Mouse (Mus musculus) forebrain, embryonic 14.5 days (tissue): Measurements from ENCODE around the gene Fgfr2. TPM values are rescaled to one million over a fixed set of nuclear protein-coding genes. Genes with fewer than 3 reads are reported as not detected.
A peak's percentile ranks its signal among the peaks of the same experiment; 100 is the strongest.

ENCODE experiments used
- ATAC-seq: fragments of 200-750 bp; cut with Nextera tagmentation; 2 replicates; pipeline ENCODE4 v1.8.0; 2017; ENCODE audit warnings: mild to moderate bottlenecking, moderate library complexity
- DNase-seq: peaks from one replicate; pipeline ENCODE4 v3.0.0-alpha.2; 2015; ENCODE audit warnings: low spot score
- H3K27ac ChIP-seq: fragments of 300-500 bp; sonication (generic); 2 replicates; pipeline ENCODE4 v1.5.1; 2014; ENCODE audit warnings: low read depth, mild to moderate bottlenecking, control low read depth, low read length, moderate library complexity
- H3K27me3 ChIP-seq: fragments of 300-500 bp; sonication (generic); replicated peaks from 2 replicates; pipeline ENCODE4 v1.6.1; 2014; ENCODE audit warnings: low read length, control low read depth, mixed read lengths; ENCODE audit not compliant: control insufficient read depth, insufficient read depth
- H3K36me3 ChIP-seq: fragments of 300-500 bp; sonication (generic); 2 replicates; pipeline ENCODE4 v1.6.1; 2014; ENCODE audit warnings: low read length, control low read depth; ENCODE audit not compliant: control insufficient read depth, insufficient read depth
- H3K4me1 ChIP-seq: fragments of 300-500 bp; sonication (generic); 2 replicates; pipeline ENCODE4 v1.6.1; 2014; ENCODE audit warnings: antibody characterized with exemption, low read length, control low read depth; ENCODE audit not compliant: control insufficient read depth, insufficient read depth
- H3K4me2 ChIP-seq: fragments of 300-500 bp; sonication (generic); 2 replicates; pipeline ENCODE4 v1.6.1; 2014; ENCODE audit warnings: mild to moderate bottlenecking, control low read depth, low read length
- H3K4me3 ChIP-seq: fragments of 300-500 bp; sonication (generic); 2 replicates; pipeline ENCODE4 v1.5.1; 2014; ENCODE audit warnings: low read depth, low read length, control low read depth
- H3K9ac ChIP-seq: fragments of 300-500 bp; sonication (generic); 2 replicates; pipeline ENCODE4 v1.6.1; 2014; ENCODE audit warnings: mild to moderate bottlenecking, low read length, control low read depth, moderate library complexity
- H3K9me3 ChIP-seq: fragments of 300-500 bp; sonication (generic); replicated peaks from 2 replicates; pipeline ENCODE4 v1.6.1; 2016; ENCODE audit warnings: low read length, control low read depth, mixed read lengths; ENCODE audit not compliant: control insufficient read depth
- WGBS: fragments of 180-500 bp; shearing (Covaris S2); extraction: QIAGEN DNeasy Blood & Tissue Kit; methylation state at CpG from one replicate; pipeline ENCODE4 v1.1.7; 2014; 5-methylcytosine and 5-hydroxymethylcytosine counted together
- polyA plus RNA-seq: library from polyadenylated mRNA; unstranded; fragments of >200 nt; fragmentation: Nextera tagmentation; extraction: Ambion mirVana; gene quantifications from 2 replicates; pipeline ENCODE4 v1.2.1, GENCODE M21; 2014

Fgfr2 gene
- polyA plus RNA-seq, 1 experiment from 2014 or later = 35.9 TPM

DNA sequence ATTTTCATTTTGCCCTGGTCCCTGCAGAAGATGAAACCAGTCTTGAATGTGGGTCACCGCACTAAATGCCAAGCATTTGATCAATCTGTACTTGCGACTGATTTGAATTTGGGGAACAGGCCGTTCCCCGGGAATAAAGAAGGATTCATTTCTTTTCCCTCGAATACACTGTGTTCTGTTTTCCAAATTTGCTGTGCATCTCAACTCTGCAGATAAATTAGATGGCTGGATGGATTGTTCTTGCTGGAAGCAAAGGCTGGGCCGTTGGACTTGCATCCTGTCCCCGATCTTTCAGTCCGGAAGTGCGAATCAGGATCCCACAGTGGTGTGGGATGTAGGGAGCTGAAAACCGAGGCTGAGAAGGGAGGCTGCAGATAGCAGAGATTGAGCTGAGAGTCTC lies 2169.8 kb downstream of the Fgfr2 start:
- Histone ChIP-seq H3K36me3 (no peaks in the 10 kb centered on the region), H3K27me3 (no peaks in the 10 kb centered on the region), H3K9me3 (no peaks in the 10 kb centered on the region), H3K4me3 (no peak overlapping the region), H3K4me2 (no peak overlapping the region), H3K9ac (no peak overlapping the region), H3K4me1 (no peaks in the 10 kb centered on the region), H3K27ac (no peak overlapping the region)
- WGBS = 90% methylated on average over 10 of the region's 10 CpGs
- DNase-seq (no peak), ATAC-seq (no peak)

DNA sequence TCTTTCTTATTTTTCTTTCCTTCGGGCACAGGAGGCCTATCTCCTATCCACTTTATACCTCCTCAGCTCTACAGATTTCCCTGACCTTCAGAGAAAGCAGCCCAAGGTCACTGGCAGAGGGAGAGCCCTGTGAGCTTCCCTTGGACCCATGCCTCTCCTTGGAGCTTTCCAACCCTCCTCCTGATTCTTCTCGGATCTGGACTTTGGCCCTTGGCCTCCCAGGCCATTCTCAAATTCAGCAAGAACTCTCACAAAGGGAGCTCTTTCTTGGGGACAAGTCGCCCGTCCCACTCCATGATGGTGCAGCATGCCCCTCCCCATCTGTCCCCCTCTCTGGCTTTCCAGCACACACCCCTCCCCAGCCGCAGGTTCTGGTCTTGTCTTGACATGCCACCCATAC lies 2172.1 kb downstream of the Fgfr2 start:
- ATAC-seq = no peak
- no peak for DNase-seq

DNA sequence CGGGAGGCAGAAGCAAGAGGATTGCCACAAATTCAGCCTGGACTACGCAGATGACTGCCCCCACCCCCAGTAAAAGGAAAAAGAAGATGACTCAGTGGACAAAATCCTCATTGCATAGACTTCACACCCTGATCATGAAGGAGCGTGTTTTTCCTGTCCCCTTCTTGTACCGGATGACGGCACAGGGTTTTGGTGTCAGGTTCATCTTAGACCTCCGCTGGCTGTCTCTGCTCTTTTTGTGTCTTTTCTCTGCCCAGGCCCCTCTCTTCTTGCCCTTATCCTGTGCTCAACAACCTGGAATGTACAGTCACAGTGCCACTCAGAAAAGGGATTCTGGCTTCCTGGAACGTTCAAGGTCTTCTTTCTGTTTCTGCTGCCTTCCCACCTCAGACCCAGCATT lies 2172.7 kb downstream of the Fgfr2 start:
- ATAC-seq (no peak), DNase-seq (no peak)
- WGBS = 93% methylated on average over 7 of the region's 7 CpGs
- H3K4me1 ChIP-seq = no peaks in the 10 kb centered on the region
- no peak overlapping the region for H3K4me3 ChIP-seq
- no peak overlapping the region for H3K27ac ChIP-seq
- H3K36me3 ChIP-seq = no peaks in the 10 kb centered on the region
- H3K27me3 ChIP-seq = no peaks in the 10 kb centered on the region
- no peak overlapping the region for H3K9ac ChIP-seq
- no peak overlapping the region for H3K4me2 ChIP-seq
- no peaks in the 10 kb centered on the region for H3K9me3 ChIP-seq

More for the DNA sequence above, 2172.1 kb downstream of the Fgfr2 start:
- no peaks in the 10 kb centered on the region for H3K4me1 ChIP-seq
- no peak overlapping the region for H3K9ac ChIP-seq
- H3K36me3 ChIP-seq = no peaks in the 10 kb centered on the region
- H3K27ac ChIP-seq = no peak overlapping the region
- no peak overlapping the region for H3K4me2 ChIP-seq
- no peaks in the 10 kb centered on the region for H3K9me3 ChIP-seq
- H3K4me3 ChIP-seq = no peak overlapping the region
- H3K27me3 ChIP-seq = no peaks in the 10 kb centered on the region
- 89% methylated on average over 5 of the region's 5 CpGs for WGBS

DNA sequence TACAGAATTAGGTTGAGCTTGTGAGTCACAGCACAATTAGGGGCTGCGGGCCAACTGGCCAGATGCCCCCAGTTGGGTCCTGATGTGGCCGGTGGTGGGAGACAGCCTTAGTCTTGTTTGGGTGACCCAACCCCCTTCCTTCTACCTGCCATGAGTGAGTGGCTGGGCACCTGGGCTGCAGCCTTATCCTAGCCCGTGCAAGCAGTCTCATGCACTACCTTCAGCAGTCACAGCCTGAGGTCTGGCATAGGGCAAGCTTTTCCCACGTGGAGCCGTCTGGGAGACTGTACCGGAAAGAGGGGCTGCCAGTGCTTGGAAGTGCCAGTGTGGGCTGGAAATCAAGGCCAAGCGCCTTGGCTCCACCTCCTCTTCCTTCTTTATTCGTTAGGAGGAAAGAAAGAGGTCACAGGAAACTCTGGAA lies 2173.8 kb downstream of the Fgfr2 start:
- H3K9me3 ChIP-seq = no peaks in the 10 kb centered on the region
- no peaks in the 10 kb centered on the region for H3K36me3 ChIP-seq
- H3K4me1 ChIP-seq = no peaks in the 10 kb centered on the region
- no peak overlapping the region for H3K4me3 ChIP-seq
- H3K4me2 ChIP-seq = no peak overlapping the region
- ATAC-seq (no peak), DNase-seq (peak; percentile 54)
- no peak overlapping the region for H3K9ac ChIP-seq
- H3K27ac ChIP-seq = no peak overlapping the region
- no peaks in the 10 kb centered on the region for H3K27me3 ChIP-seq
- WGBS = 41% methylated on average over 8 of the region's 8 CpGs

DNA sequence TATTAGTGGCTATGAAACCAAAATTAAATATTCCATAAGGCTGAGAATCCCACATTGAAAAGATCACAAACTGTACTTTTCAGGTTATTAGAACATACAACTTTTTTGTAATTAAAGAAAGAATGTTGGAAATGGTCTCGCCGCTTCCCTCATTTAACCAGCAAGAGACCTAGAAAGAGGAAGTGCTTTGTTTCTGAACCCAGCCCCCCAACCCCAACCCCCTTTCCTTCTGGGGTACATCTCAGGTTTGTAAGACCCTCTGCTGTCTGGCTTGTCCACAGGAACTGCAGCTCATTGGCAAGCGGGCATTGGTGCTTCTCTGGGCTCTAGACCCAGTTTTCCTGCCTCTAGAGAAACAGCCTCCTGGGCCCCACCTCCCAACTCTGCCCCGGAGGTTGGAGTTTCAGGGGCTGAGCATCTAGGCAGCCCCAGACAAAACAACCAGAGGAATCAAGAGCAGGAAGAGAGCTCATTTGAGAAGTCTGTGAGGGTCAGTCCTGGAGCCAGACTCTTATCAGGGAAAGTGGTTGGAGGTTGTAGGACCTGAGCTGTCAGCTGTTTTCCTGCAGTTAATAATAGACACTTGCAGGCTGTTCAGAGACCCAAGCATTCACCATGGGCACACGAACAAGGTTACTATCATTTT lies 2174.5 kb downstream of the Fgfr2 start:
- Histone ChIP-seq H3K4me3 (no peak overlapping the region), H3K4me2 (no peak overlapping the region), H3K27me3 (no peaks in the 10 kb centered on the region), H3K27ac (no peak overlapping the region), H3K9ac (no peak overlapping the region), H3K9me3 (no peaks in the 10 kb centered on the region), H3K36me3 (no peaks in the 10 kb centered on the region), H3K4me1 (no peaks in the 10 kb centered on the region)
- WGBS = 71% methylated on average over 5 of the region's 5 CpGs
- DNase-seq = no peak
- no peak for ATAC-seq

DNA sequence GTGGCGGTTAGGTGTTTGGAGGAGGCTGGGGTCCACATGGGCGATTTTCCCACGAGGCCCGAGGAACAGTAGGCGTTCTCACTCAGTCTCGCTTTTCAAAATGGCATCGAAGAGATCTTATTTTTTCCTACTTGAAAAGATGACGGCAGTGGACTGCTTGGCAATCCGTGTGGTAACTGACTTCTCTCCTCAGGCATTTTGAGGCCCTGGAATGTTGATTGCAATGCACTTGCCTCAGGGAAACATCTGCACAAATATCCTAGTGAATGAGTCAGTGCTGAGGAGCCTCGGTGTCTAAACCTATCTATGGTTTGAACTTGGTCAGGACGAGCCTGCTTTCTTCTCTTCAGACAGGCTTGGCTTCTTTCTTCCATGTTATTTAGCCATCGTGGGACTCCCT lies 2176.8 kb downstream of the Fgfr2 start:
- Histone ChIP-seq H3K4me3 (no peak overlapping the region), H3K36me3 (no peaks in the 10 kb centered on the region), H3K4me2 (no peak overlapping the region), H3K27ac (no peak overlapping the region), H3K27me3 (no peaks in the 10 kb centered on the region), H3K9ac (no peak overlapping the region), H3K9me3 (no peaks in the 10 kb centered on the region), H3K4me1 (no peaks in the 10 kb centered on the region)
- no peak for ATAC-seq
- WGBS = 91% methylated on average over 12 of the region's 12 CpGs
- DNase-seq = no peak

DNA sequence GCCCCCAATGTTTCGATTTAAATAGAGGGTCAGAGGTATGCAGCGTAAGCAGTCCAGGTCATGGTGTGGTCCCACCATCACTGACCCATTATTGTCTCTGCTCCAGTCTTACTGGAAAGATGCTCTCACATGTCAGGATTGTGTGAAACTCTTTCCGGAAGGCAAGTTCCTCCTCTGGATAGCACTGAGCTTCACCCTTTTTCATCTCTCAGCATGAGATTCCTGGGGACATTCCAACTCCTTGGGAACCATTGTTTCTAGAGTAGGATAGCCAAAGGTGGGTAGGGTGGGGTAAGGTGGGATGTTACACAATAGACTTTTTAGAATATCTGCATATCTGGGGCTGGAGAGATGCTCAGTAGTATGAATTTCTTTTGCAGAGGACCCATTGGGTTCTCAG lies 2177.4 kb downstream of the Fgfr2 start:
- no peaks in the 10 kb centered on the region for H3K9me3 ChIP-seq
- H3K4me3 ChIP-seq = no peak overlapping the region
- no peaks in the 10 kb centered on the region for H3K4me1 ChIP-seq
- no peak overlapping the region for H3K27ac ChIP-seq
- H3K4me2 ChIP-seq = no peak overlapping the region
- no peak overlapping the region for H3K9ac ChIP-seq
- DNase-seq (no peak), ATAC-seq (no peak)
- 94% methylated on average over 3 of the region's 3 CpGs for WGBS
- H3K36me3 ChIP-seq = no peaks in the 10 kb centered on the region
- no peaks in the 10 kb centered on the region for H3K27me3 ChIP-seq

DNA sequence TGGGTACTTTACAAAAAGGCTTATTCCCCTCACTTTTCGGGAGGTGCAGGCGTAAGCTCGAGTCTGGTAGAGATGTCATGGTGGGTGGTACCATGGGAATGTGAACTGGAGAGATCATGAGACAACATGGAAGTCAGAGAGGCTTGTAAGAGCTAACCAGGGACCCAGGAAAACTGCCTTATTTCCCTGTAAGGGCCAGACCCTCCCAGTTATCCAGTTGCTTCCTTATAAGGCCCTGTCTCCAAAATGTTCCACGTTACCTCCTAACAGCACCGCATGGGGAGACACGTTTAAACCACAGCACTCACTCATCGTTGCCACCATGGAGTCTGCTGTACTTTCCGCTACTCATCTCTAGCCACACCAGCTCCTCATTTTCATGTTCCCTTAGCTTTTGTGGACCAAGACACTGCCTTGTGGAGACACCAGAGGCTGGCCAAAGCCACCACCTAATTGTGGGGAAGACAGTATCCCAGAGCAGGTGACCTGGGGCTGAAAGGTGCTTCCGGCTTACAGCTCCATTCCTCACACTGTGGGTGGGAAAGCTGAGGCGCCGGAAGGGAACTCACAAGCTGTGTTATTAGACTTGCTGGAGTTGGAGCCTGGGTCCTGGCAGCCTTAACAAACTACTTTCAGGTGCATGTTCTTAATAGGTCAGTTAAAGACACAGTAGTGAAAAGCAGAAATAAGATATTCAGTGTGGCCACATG lies 2178.2 kb downstream of the Fgfr2 start:
- no peaks in the 10 kb centered on the region for H3K36me3 ChIP-seq
- DNase-seq = no peak
- H3K9ac ChIP-seq = no peak overlapping the region
- H3K4me3 ChIP-seq = no peak overlapping the region
- no peaks in the 10 kb centered on the region for H3K9me3 ChIP-seq
- 88% methylated on average over 11 of the region's 11 CpGs for WGBS
- no peak for ATAC-seq
- H3K27ac ChIP-seq = no peak overlapping the region
- H3K4me1 ChIP-seq = no peaks in the 10 kb centered on the region
- no peak overlapping the region for H3K4me2 ChIP-seq
- H3K27me3 ChIP-seq = no peaks in the 10 kb centered on the region

DNA sequence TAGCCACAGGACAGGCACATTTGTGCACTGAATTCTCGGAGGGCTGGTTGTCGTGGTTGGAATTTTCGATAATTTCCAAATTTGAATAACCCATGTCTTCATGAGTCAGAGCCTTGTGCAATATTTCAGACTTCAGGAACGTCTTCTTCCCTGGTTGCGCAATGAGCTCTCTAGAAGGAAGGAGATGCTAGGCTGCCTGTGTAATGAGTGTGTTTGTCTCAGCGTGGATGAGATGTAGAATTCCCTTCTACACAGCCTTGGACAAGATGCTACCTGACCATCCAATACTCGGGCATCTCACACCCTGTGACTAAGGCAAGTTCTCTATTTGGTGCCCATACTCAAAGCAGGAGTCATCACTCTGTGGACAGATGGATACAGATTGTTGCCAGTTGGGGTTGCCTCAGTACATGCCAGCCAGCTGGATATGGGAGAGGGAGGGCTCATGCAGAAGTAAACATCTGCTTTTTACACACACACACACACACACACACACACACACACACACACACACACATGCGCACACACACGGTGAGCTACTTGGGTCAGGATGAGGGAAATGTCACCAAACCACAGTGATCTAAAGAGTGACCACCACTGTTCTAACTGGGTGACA lies 2179.8 kb downstream of the Fgfr2 start:
- H3K9ac ChIP-seq = no peak overlapping the region
- WGBS = 92% methylated on average over 9 of the region's 9 CpGs
- H3K36me3 ChIP-seq = no peaks in the 10 kb centered on the region
- 0 out of 2 replicates have a peak, but pooled peaks cover 3% of the 10 kb centered on the region for H3K27me3 ChIP-seq
- no peaks in the 10 kb centered on the region for H3K4me1 ChIP-seq
- no peak overlapping the region for H3K4me3 ChIP-seq
- no peak for DNase-seq
- H3K4me2 ChIP-seq = no peak overlapping the region
- H3K27ac ChIP-seq = no peak overlapping the region
- H3K9me3 ChIP-seq = no peaks in the 10 kb centered on the region
- no peak for ATAC-seq
